8 mouse cellular contexts compared by ENCODE assay signal in genomic region chr3:118431031-118431723, GRCm38 (mm10).
DNase-seq lines count a peak whose midpoint lies in the region; ATAC-seq lines count a peak whose summit lies in the region.

No protein-coding gene starts in this region.

- peak; percentile 93 for ATAC-seq in common myeloid progenitor, adult 5-6 weeks (replicated peaks; ENCODE audit: low read depth, poor library complexity, severe bottlenecking)
- peak; percentile 86 for ATAC-seq in limb, embryonic 13.5 days (ENCODE audit: low FRiP score, low read depth)
- peak; percentile 45; the same call in 1 of the 2 replicates for ATAC-seq in midbrain, embryonic 14.5 days (ENCODE audit: low FRiP score, low TSS enrichment)

- no peak overlapping the region for H3K9ac ChIP-seq in limb, embryonic 13.5 days
- peak overlapping the region; percentile 69 for H3K9ac ChIP-seq in midbrain, embryonic 14.5 days (replicated peaks; ENCODE audit: low read length)

- 2% methylated on average over 22 of the region's 22 CpGs for WGBS in limb, embryonic 13.5 days
- WGBS in midbrain, embryonic 14.5 days: 1% methylated on average over 22 of the region's 22 CpGs

- H3K27me3 ChIP-seq in limb, embryonic 13.5 days: peaks cover 62% of the 10 kb centered on the region
- H3K27me3 ChIP-seq in midbrain, embryonic 14.5 days (ENCODE audit: control insufficient read depth, insufficient read depth, low read length): peaks cover 8% of the 10 kb centered on the region; the same call in 1 of the 2 replicates

- H3K36me3 ChIP-seq in limb, embryonic 13.5 days: no peaks in the 10 kb centered on the region
- no peaks in the 10 kb centered on the region for H3K36me3 ChIP-seq in midbrain, embryonic 14.5 days (ENCODE audit: control insufficient read depth, insufficient read depth, low read length)

- H3K4me1 ChIP-seq in limb, embryonic 13.5 days: peaks cover 31% of the 10 kb centered on the region
- peaks cover 12% of the 10 kb centered on the region for H3K4me1 ChIP-seq in midbrain, embryonic 14.5 days (ENCODE audit: control insufficient read depth, insufficient read depth, low read length)

- no peak overlapping the region for H3K27ac ChIP-seq in limb, embryonic 13.5 days
- peak overlapping the region; percentile 93 for H3K27ac ChIP-seq in midbrain, embryonic 14.5 days (replicated peaks; ENCODE audit: low read depth, low read length)

- H3K9me3 ChIP-seq in limb, embryonic 13.5 days: no peaks in the 10 kb centered on the region
- H3K9me3 ChIP-seq in midbrain, embryonic 14.5 days (ENCODE audit: control insufficient read depth, low read length): no peaks in the 10 kb centered on the region

- DNase-seq in cerebellum, postnatal 10 days: peak; percentile 68 to 76
- no peak for DNase-seq in cerebellum, adult 8-10 months
- peak; percentile 19 to 41 for DNase-seq in gastrocnemius, postnatal 36 days
- DNase-seq in kidney, adult 11 months: peak; percentile 33
- DNase-seq in midbrain, embryonic 14.5 days: peak; percentile 84
- DNase-seq in urinary bladder, postnatal 10 days (ENCODE audit: low spot score): peak; percentile 38

- peak overlapping the region; percentile 31 for H3K4me3 ChIP-seq in limb, embryonic 13.5 days
- peak overlapping the region; percentile 56 for H3K4me3 ChIP-seq in midbrain, embryonic 14.5 days (replicated peaks; ENCODE audit: low read depth, low read length)

- intact Hi-C loops in gastrocnemius, postnatal 36 days (cut with DNase I): no loop called here

- H3K4me2 ChIP-seq in limb, embryonic 13.5 days (replicated peaks): peak overlapping the region; percentile 63
- peak overlapping the region; percentile 93 for H3K4me2 ChIP-seq in midbrain, embryonic 14.5 days (ENCODE audit: low read length)
